Mouse (Mus musculus): ENCODE data around the gene Slc30a5.
"Not testable (repeated sequence)": the region's sequence is repeated elsewhere in the genome, so short reads cannot be mapped to it uniquely, and the experiment has no call there.

Gene Slc30a5

GRCm38 (mm10) chr13:100823863-100824262 lies 9.4 kb downstream of the Slc30a5 start:
- DNase-seq (ENCODE audit: low read depth, low spot score) = no peak
- Histone ChIP-seq H3K27me3 (ENCODE audit: control insufficient read depth, insufficient read depth, low read length, poor library complexity, severe bottlenecking) (no peaks in the 10 kb centered on the region), H3K36me3 (ENCODE audit: control insufficient read depth, insufficient read depth, low read length, poor library complexity, severe bottlenecking) (peaks cover 8% of the 10 kb centered on the region)

- Histone ChIP-seq H3K36me3 (ENCODE audit: control insufficient read depth, insufficient read depth, low read length, poor library complexity, severe bottlenecking) (peaks cover 24% of the 10 kb centered on the region), H3K27me3 (ENCODE audit: control insufficient read depth, insufficient read depth, low read length, poor library complexity, severe bottlenecking) (no peaks in the 10 kb centered on the region; the same call in 1 of the 2 replicates)
- no peak for DNase-seq (ENCODE audit: low read depth, low spot score)
Measured at GRCm38 (mm10) chr13:100814451-100814850, 18.8 kb downstream of the Slc30a5 start.

GRCm38 (mm10) chr13:100805776-100806175 lies 27.5 kb downstream of the Slc30a5 start:
- peaks cover 34% of the 10 kb centered on the region for H3K36me3 ChIP-seq (ENCODE audit: control insufficient read depth, insufficient read depth, low read length, poor library complexity, severe bottlenecking)
- no peak for DNase-seq (ENCODE audit: low read depth, low spot score)
- H3K27me3 ChIP-seq (ENCODE audit: control insufficient read depth, insufficient read depth, low read length, poor library complexity, severe bottlenecking) = no peaks in the 10 kb centered on the region

DNA sequence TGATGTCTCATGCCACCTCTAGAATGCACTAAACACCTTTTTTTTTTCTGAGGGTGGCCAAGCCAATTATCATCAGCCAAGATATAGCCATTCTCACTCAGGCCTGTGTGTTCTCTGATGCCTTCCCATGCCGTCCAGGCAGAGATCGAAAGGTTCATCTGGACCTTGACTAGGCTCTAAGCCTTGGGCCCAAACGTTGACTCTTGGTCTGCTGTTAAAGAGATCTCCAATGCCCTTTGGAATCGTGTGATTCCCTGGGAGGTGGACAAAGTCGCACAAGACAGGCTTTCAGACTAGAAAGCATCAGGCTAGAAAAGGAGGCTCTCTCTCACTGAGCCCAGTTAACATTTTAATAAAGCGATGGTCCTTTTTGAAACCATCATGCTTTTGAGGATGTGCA lies 36.1 kb downstream of the Slc30a5 start:
- Histone ChIP-seq H3K27me3 (ENCODE audit: control insufficient read depth, insufficient read depth, low read length, poor library complexity, severe bottlenecking) (no peaks in the 10 kb centered on the region), H3K36me3 (ENCODE audit: control insufficient read depth, insufficient read depth, low read length, poor library complexity, severe bottlenecking) (0 out of 2 replicates have a peak, but pooled peaks cover 2% of the 10 kb centered on the region)
- DNase-seq (ENCODE audit: low read depth, low spot score) = no peak

DNA sequence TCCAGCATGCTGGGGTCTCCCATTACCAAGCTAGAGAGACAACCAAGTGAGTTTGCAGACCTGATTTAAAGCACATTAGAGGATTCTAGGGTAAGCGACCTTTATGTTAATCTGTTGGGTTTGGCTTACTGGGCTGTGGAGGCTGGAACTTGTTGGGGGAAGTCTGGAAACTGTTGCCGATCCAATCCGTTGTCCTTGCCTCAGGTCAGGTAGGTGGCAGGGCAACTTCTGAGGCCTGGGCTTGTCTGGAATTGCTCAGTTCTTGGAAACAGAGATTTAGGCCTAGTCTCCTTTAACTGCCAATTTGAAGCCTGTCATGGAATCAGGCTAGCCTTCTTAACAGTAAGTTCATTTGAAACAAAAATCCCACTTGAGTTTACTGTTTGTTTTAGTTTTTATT lies 44.1 kb downstream of the Slc30a5 start:
- DNase-seq (ENCODE audit: low read depth, low spot score) = no peak
- no peaks in the 10 kb centered on the region for H3K27me3 ChIP-seq (ENCODE audit: control insufficient read depth, insufficient read depth, low read length, poor library complexity, severe bottlenecking)
- H3K36me3 ChIP-seq (ENCODE audit: control insufficient read depth, insufficient read depth, low read length, poor library complexity, severe bottlenecking) = no peaks in the 10 kb centered on the region

GRCm38 (mm10) chr13:100788057-100788456 lies 45.2 kb downstream of the Slc30a5 start:
- H3K36me3 ChIP-seq (ENCODE audit: control insufficient read depth, insufficient read depth, low read length, poor library complexity, severe bottlenecking); H3K27me3 ChIP-seq (ENCODE audit: control insufficient read depth, insufficient read depth, low read length, poor library complexity, severe bottlenecking); DNase-seq (ENCODE audit: low read depth, low spot score): not testable (repeated sequence)

GRCm38 (mm10) chr13:100787316-100788010 lies 45.8 kb downstream of the Slc30a5 start:
- Histone ChIP-seq H3K36me3 (ENCODE audit: control insufficient read depth, insufficient read depth, low read length, poor library complexity, severe bottlenecking) (no peaks in the 10 kb centered on the region; the same call in 1 of the 2 replicates), H3K27me3 (ENCODE audit: control insufficient read depth, insufficient read depth, low read length, poor library complexity, severe bottlenecking) (no peaks in the 10 kb centered on the region)
- no peak for DNase-seq (ENCODE audit: low read depth, low spot score)

DNA sequence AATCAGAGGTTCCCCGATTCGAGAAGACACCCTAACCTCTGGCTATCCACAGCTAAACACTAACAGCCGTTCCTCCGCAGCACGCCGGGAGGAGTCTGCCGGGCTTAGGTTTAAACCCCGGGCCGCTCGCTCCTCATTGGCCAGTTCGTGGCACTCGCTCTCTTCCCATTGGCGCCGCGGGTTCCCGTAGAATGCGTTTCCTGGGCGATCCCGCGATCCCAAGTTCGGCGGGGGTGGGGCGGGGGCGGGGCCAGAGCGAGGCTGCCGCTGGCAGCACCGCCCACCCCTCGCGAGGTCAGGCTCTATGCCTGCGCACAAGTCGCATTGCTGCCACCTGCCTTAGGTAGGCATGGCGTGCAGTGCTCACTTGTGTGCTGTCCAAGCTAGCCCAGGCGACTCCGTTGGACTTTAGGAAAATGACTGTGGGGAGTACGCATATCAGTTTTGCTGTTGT lies 46.8 kb downstream of the Slc30a5 start, which contains the start of gene Ccnb1:
Ccnb1 (minus strand) TSS at position 157 of the 454 bp plus-strand sequence.
- H3K27me3 ChIP-seq (ENCODE audit: control insufficient read depth, insufficient read depth, low read length, poor library complexity, severe bottlenecking) = no peaks in the 10 kb centered on the region
- DNase-seq (ENCODE audit: low read depth, low spot score) = peak; percentile 90
- H3K36me3 ChIP-seq (ENCODE audit: control insufficient read depth, insufficient read depth, low read length, poor library complexity, severe bottlenecking) = no peaks in the 10 kb centered on the region; the same call in 1 of the 2 replicates

DNA sequence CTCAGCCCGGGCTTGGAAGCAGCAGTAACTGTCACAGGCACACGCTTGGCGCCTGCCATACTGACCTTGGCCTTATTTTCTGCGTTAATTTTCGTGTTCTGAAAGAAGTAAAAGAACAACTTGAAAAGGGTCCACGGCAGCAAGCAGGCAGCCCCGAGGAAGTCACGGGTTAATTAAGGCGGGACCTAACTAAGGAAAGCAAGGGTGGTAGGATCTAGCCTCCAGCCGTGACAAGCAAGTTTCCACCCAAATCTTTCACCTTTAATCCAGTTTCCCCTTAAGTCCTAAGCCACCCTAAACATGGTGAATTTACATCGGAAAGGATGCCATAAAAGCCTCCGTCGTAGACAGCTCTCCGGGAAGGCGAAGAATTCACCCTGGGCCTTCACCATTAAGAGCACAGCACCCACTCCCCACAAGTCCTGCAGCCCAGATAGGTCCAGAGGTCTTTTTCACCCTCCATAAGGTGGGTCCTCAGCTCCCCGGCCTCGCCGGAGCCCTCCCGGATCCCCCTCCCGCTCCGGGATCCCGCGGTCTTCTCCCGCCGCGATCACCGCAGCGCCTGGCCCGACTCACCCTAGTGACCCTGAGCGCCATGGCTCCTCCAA lies 47.3 kb downstream of the Slc30a5 start:
- DNase-seq (ENCODE audit: low read depth, low spot score) = peak; percentile 37
- H3K36me3 ChIP-seq (ENCODE audit: control insufficient read depth, insufficient read depth, low read length, poor library complexity, severe bottlenecking) = no peaks in the 10 kb centered on the region; the same call in 1 of the 2 replicates
- no peaks in the 10 kb centered on the region for H3K27me3 ChIP-seq (ENCODE audit: control insufficient read depth, insufficient read depth, low read length, poor library complexity, severe bottlenecking)

DNA sequence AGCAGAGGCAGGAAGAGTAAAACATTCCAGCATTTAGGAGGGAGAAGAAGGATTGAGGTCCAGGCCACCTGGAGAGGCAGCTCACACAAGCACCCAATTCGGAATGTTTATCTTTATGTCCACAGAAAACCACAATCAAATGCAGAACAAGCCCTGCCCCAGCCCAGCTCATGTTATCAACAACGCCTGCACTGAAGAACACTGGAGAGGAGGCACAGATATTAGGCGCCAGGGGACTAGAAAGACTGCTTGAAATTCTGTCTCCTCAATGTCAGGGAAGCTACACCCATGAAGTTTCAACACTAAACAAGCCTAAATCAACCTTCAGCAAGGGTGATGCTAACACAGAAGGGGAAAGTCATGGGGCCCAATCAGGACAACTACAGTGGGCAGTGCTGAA lies 55.7 kb downstream of the Slc30a5 start:
- Histone ChIP-seq H3K27me3 (ENCODE audit: control insufficient read depth, insufficient read depth, low read length, poor library complexity, severe bottlenecking) (no peaks in the 10 kb centered on the region), H3K36me3 (ENCODE audit: control insufficient read depth, insufficient read depth, low read length, poor library complexity, severe bottlenecking) (no peaks in the 10 kb centered on the region)
- DNase-seq (ENCODE audit: low read depth, low spot score) = no peak

GRCm38 (mm10) chr13:100776710-100777109 lies 56.5 kb downstream of the Slc30a5 start:
- Histone ChIP-seq H3K27me3 (ENCODE audit: control insufficient read depth, insufficient read depth, low read length, poor library complexity, severe bottlenecking) (no peaks in the 10 kb centered on the region), H3K36me3 (ENCODE audit: control insufficient read depth, insufficient read depth, low read length, poor library complexity, severe bottlenecking) (no peaks in the 10 kb centered on the region)
- no peak for DNase-seq (ENCODE audit: low read depth, low spot score)

DNA sequence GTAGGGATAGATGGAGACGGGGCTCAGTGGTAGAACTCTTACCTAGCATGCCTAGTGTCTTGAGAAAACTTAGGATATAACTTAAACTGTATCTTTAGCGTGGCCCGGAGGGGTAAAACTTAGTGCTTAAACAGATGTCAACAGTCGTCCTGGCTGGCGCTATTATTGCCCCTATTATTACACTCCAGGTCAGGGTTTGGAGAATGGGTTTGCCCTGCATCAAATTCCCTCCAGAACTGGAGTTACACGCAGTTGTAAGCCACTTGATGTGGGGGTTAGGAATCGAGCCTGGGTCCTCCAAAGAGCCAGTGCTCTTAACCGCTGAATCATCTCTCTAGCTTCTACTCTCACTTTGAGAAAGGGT lies 57.2 kb downstream of the Slc30a5 start:
- no peaks in the 10 kb centered on the region for H3K27me3 ChIP-seq (ENCODE audit: control insufficient read depth, insufficient read depth, low read length, poor library complexity, severe bottlenecking)
- DNase-seq (ENCODE audit: low read depth, low spot score) = no peak

GRCm38 (mm10) chr13:100775252-100776055 lies 57.8 kb downstream of the Slc30a5 start, which contains the start of gene Cenph:
Cenph (minus strand) TSS chr13:100775899.
- no peaks in the 10 kb centered on the region for H3K27me3 ChIP-seq (ENCODE audit: control insufficient read depth, insufficient read depth, low read length, poor library complexity, severe bottlenecking)
- DNase-seq (ENCODE audit: low read depth, low spot score) = peak; percentile 91
- H3K36me3 ChIP-seq (ENCODE audit: control insufficient read depth, insufficient read depth, low read length, poor library complexity, severe bottlenecking) = no peaks in the 10 kb centered on the region

More for the DNA sequence above, 57.2 kb downstream of the Slc30a5 start:
- no peaks in the 10 kb centered on the region for H3K36me3 ChIP-seq (ENCODE audit: control insufficient read depth, insufficient read depth, low read length, poor library complexity, severe bottlenecking)

DNA sequence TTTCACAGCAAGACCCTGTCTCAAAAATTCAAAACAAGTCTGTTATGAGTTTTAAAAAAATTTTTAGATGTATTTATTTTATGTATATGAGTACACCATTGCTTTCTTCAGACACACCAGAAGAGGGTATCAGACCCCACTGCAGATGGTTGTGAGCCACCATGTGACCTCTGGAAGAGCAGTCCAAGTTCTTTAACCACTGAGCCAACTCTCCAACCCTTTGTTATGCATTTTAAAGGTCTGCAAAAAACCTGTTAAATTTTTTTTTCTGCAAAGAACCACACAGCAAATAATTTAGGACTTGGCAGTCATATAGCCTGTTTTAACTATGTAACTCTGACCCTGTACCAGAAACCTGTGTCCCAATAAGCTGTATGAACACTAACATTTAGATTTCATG lies 58.5 kb downstream of the Slc30a5 start:
- Histone ChIP-seq H3K27me3 (ENCODE audit: control insufficient read depth, insufficient read depth, low read length, poor library complexity, severe bottlenecking) (no peaks in the 10 kb centered on the region), H3K36me3 (ENCODE audit: control insufficient read depth, insufficient read depth, low read length, poor library complexity, severe bottlenecking) (no peaks in the 10 kb centered on the region)
- DNase-seq (ENCODE audit: low read depth, low spot score) = no peak

- DNase-seq (ENCODE audit: low read depth, low spot score) = no peak
- H3K36me3 ChIP-seq (ENCODE audit: control insufficient read depth, insufficient read depth, low read length, poor library complexity, severe bottlenecking) = no peaks in the 10 kb centered on the region
- H3K27me3 ChIP-seq (ENCODE audit: control insufficient read depth, insufficient read depth, low read length, poor library complexity, severe bottlenecking) = no peaks in the 10 kb centered on the region
Measured at GRCm38 (mm10) chr13:100755329-100755728, 77.9 kb downstream of the Slc30a5 start.

Measured in splenic B cell, adult 2 months (primary cell).